Mouse (Mus musculus): ENCODE data around the gene Cyb561d1. TPM values are rescaled to one million over a fixed set of nuclear protein-coding genes. Genes with fewer than 3 reads are reported as not detected.

The Cyb561d1 gene
- total and polyA plus RNA-seq, 3 experiments, result 4.9 to 5.7 (median 5.4) TPM

DNA sequence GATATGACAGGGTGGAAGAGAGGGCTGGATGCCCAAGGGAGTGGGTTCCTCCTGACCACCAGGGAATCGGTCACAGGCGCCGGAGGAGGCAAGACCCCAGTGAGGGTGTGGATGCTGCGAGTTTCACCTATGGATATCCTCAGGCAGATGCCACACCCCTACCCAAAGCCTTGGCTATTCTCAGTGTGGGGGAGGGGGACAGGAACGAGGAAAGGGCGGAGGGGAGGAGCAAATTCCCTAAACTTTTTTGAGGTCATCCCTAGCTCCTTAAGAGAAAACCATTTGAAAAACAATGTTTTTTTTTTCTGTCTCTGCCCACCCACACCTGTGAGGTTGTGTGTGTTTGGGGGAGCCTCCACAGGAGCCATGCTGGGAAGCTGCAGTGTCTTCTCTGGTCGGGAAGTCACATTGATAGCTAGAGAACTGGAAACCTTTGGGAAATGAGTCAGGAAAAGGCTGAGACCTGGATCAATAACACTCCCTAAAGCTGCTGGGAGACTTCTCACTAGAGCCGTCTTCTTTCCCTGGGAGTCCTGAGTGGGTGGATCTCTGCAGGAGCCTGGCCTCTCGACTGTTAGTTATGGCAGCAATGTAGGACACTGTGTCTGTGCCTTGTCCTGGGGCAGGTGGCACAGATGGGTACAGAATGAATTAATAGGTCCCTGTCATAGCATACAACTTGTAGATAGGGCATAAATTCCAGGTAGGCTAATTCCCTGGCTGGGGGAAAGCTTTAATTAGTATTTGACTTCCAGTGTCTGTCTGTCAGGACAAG, 12.1 kb downstream of the Cyb561d1 start:
- H3K27me3 ChIP-seq (ENCODE audit: control insufficient read depth, insufficient read depth, low read length), result no peaks in the 10 kb centered on the region
- WGBS, result 78% methylated on average over 9 of the region's 9 CpGs
- H3K27ac ChIP-seq, result no peak overlapping the region
- no peak overlapping the region for H3K9ac ChIP-seq (ENCODE audit: low read depth, low read length)
- TF ChIP-seq CTCF (IDR thresholded peaks at IDR 0.05) (no peak), EP300 (IDR thresholded peaks at IDR 0.05; ENCODE audit: insufficient read depth, low read depth, low read length) (no peak), POLR2A (IDR thresholded peaks at IDR 0.05; ENCODE audit: insufficient read depth, low read depth, low read length) (no peak)
- H3K79me2 ChIP-seq (replicated peaks; ENCODE audit: control insufficient read depth, insufficient read depth, low read length), result no peaks in the 10 kb centered on the region
- H3K4me1 ChIP-seq (ENCODE audit: control insufficient read depth, insufficient read depth, low read length), result peaks cover 6% of the 10 kb centered on the region; the same call in 1 of the 2 replicates
- DNase-seq, result peak in 1 of 2 experiments; percentile 15
- H3K36me3 ChIP-seq (ENCODE audit: control insufficient read depth, insufficient read depth, low read length), result no peaks in the 10 kb centered on the region
- H3K4me3 ChIP-seq, result no peak overlapping the region
- intact Hi-C loops (cut with DNase I), result no loop called here

DNA sequence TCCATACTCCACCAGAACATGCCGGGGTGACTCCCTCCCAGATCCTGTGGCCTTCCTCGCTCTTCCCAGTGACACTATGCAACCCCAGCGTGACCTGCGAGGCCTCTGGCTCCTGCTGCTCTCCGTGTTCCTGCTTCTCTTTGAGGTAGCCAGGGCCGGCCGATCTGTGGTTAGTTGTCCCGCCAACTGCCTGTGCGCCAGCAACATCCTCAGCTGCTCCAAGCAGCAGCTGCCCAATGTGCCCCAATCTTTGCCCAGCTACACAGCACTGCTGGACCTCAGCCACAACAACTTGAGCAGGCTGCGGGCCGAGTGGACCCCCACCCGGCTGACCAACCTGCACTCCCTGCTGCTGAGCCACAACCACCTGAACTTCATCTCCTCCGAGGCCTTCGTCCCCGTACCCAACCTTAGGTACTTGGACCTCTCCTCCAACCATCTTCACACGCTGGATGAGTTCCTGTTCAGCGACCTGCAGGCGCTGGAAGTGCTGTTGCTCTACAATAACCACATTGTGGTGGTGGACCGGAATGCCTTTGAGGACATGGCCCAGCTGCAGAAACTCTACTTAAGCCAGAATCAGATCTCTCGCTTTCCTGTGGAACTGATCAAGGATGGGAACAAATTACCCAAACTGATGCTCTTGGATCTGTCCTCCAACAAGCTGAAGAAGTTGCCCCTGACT, 13.8 kb downstream of the Cyb561d1 start:
- whole genome bisulfite sequencing, result 79% methylated on average over 20 of the region's 20 CpGs
- Histone ChIP-seq H3K79me2 (replicated peaks; ENCODE audit: control insufficient read depth, insufficient read depth, low read length) (no peaks in the 10 kb centered on the region), H3K27ac (no peak overlapping the region), H3K9ac (ENCODE audit: low read depth, low read length) (no peak overlapping the region), H3K4me1 (ENCODE audit: control insufficient read depth, insufficient read depth, low read length) (peaks cover 6% of the 10 kb centered on the region; the same call in 1 of the 2 replicates), H3K4me3 (no peak overlapping the region; the same call in 1 of the 2 replicates), H3K27me3 (ENCODE audit: control insufficient read depth, insufficient read depth, low read length) (no peaks in the 10 kb centered on the region), H3K36me3 (ENCODE audit: control insufficient read depth, insufficient read depth, low read length) (no peaks in the 10 kb centered on the region)
- TF ChIP-seq POLR2A (IDR thresholded peaks at IDR 0.05; ENCODE audit: insufficient read depth, low read depth, low read length) (no peak), CTCF (IDR thresholded peaks at IDR 0.05) (no peak), EP300 (IDR thresholded peaks at IDR 0.05; ENCODE audit: insufficient read depth, low read depth, low read length) (no peak)
- DNase-seq, result peak in 1 of 2 experiments; percentile 20
- intact Hi-C loops (cut with DNase I), result no loop called here

DNA sequence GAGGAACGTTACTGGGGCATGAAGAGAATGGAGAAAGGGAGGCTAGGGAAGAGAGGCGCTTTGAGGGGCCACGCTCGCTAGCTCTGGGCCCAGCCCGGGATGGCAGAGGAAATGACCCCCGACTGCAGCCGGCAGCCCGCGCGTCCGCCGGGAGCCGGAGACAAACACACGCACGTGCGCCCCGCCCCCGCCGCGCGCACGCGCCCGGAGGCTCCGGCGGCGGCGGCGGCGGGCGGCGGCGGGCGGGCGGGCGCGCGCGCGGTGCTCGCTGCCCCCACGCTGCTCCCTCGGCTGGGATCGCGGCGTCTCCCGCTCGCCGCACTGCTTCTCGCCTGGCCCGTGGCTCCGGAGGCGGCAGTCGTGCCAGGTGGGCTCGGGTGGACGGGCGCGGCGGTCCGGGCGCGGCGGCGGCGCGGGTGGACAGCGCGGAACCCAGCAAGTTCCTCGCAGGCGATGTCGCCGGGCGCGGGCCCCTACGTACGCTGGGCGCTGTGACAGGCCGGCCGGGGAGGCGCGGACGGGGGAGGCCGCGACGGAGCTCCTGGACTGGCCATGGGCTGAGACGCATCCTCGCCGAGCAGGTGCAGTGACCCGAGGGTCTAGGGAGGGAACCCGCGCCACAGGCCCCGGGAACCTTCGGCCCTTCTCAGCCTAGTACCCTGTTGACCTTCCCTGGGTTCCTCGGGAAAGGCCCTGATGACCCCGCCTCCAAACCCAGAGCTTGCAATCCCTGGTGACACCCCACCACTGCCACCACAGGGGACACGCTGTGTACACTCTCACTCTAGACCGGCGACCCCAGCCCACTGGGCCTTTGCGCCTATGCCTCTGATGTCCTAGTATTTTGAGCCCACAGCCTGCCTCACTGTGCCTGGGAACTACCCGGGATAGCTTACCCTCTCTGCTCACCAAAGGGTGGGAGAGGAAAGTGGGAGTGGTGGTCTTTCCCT, 14.6 kb downstream of the Cyb561d1 start, which contains the start of gene Amigo1:
Gene Amigo1 (plus strand): TSS at position 238 of the 950 bp plus-strand sequence.
- Histone ChIP-seq H3K27me3 (ENCODE audit: control insufficient read depth, insufficient read depth, low read length) (0 out of 2 replicates have a peak, but pooled peaks cover 2% of the 10 kb centered on the region), H3K9ac (ENCODE audit: low read depth, low read length) (peak within 1 kb of the TSS; percentile 99), H3K36me3 (ENCODE audit: control insufficient read depth, insufficient read depth, low read length) (no peaks in the 10 kb centered on the region), H3K4me1 (ENCODE audit: control insufficient read depth, insufficient read depth, low read length) (peaks cover 6% of the 10 kb centered on the region; the same call in 1 of the 2 replicates), H3K27ac (peak within 1 kb of the TSS; percentile 41), H3K4me3 (peak within 1 kb of the TSS; percentile 80), H3K79me2 (replicated peaks; ENCODE audit: control insufficient read depth, insufficient read depth, low read length) (no peaks in the 10 kb centered on the region)
- 6% methylated on average over 87 of the region's 100 CpGs for WGBS
- peak; percentile 77 to 80 for DNase-seq
- intact Hi-C loops (cut with DNase I), result no loop called here
- TF ChIP-seq EP300 (IDR thresholded peaks at IDR 0.05; ENCODE audit: insufficient read depth, low read depth, low read length), result no peak
- TF ChIP-seq POLR2A (IDR thresholded peaks at IDR 0.05; ENCODE audit: insufficient read depth, low read depth, low read length), result no peak
- TF ChIP-seq CTCF (IDR thresholded peaks at IDR 0.05), result no peak

DNA sequence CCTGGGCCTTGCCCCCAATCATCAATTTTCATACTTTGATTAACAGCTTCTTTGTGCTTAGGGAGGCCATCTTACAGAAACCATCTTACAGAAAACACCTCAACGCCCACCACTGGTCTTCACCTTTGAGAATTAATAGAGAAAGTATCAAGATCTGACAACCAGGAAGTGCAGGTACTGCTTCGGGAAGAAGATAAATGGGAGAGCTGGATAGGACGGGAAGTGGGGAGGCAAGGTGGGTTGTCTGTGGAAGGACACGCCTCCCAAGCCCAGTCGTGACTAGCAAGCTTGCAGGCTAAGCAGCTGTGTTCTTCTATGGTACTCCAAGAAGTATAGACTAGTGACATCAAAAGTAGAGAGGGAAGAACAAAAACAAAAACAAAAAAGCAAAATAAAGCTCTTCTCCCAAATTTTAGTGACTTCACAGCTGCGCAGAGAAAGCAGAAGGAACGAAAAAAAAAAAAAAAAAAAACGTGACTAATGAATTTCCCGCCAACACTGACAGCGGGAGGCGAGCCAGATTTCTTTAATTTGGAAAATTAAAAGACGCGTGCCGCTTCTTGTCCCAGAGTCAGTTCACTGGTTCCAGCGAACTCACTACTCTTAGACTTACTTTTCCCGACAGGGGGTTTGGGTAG, 15.4 kb downstream of the Cyb561d1 start:
- Histone ChIP-seq H3K36me3 (ENCODE audit: control insufficient read depth, insufficient read depth, low read length) (no peaks in the 10 kb centered on the region), H3K27ac (no peak overlapping the region), H3K4me3 (peak overlapping the region; percentile 80), H3K27me3 (ENCODE audit: control insufficient read depth, insufficient read depth, low read length) (0 out of 2 replicates have a peak, but pooled peaks cover 2% of the 10 kb centered on the region), H3K79me2 (replicated peaks; ENCODE audit: control insufficient read depth, insufficient read depth, low read length) (no peaks in the 10 kb centered on the region), H3K4me1 (ENCODE audit: control insufficient read depth, insufficient read depth, low read length) (peaks cover 6% of the 10 kb centered on the region; the same call in 1 of the 2 replicates), H3K9ac (ENCODE audit: low read depth, low read length) (peak overlapping the region; percentile 63; the same call in 1 of the 2 replicates)
- intact Hi-C loops (cut with DNase I), result no loop called here
- no peak for TF ChIP-seq CTCF (IDR thresholded peaks at IDR 0.05)
- TF ChIP-seq POLR2A (IDR thresholded peaks at IDR 0.05; ENCODE audit: insufficient read depth, low read depth, low read length), result no peak
- TF ChIP-seq EP300 (IDR thresholded peaks at IDR 0.05; ENCODE audit: insufficient read depth, low read depth, low read length), result no peak
- peak in 1 of 2 experiments; percentile 14 for DNase-seq
- 5% methylated on average over 16 of the region's 16 CpGs for WGBS

DNA sequence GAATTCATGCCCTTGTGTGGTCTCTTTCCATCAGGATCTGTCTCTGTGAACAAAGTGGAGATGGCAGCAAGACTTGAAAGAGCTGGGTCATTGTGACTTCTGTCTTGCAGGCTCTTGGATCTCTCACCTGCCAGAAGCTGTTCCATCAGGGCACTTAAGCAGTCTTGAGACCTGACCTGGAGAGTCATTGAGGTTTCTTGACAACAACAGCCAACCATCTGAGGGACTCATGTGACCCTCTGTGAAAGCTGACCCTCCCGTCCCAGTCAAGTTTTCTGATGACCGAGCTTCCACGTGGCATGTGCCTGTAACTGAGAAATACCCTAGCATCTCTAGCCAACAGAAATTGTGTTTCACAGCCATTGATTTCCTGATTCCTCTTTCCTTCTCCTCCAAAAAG, 16.3 kb downstream of the Cyb561d1 start:
- Histone ChIP-seq H3K36me3 (ENCODE audit: control insufficient read depth, insufficient read depth, low read length) (no peaks in the 10 kb centered on the region), H3K27me3 (ENCODE audit: control insufficient read depth, insufficient read depth, low read length) (0 out of 2 replicates have a peak, but pooled peaks cover 2% of the 10 kb centered on the region), H3K4me1 (ENCODE audit: control insufficient read depth, insufficient read depth, low read length) (peaks cover 5% of the 10 kb centered on the region; the same call in 1 of the 2 replicates), H3K4me3 (no peak overlapping the region), H3K79me2 (replicated peaks; ENCODE audit: control insufficient read depth, insufficient read depth, low read length) (no peaks in the 10 kb centered on the region), H3K27ac (no peak overlapping the region), H3K9ac (ENCODE audit: low read depth, low read length) (no peak overlapping the region)
- 74% methylated on average over 3 of the region's 3 CpGs for whole genome bisulfite sequencing
- DNase-seq, result no peak
- intact Hi-C loops (cut with DNase I), result no loop called here
- TF ChIP-seq POLR2A (IDR thresholded peaks at IDR 0.05; ENCODE audit: insufficient read depth, low read depth, low read length) (no peak), CTCF (IDR thresholded peaks at IDR 0.05) (no peak), EP300 (IDR thresholded peaks at IDR 0.05; ENCODE audit: insufficient read depth, low read depth, low read length) (no peak)

All from heart, adult 2 months (tissue).